Mouse (Mus musculus) thymus, adult 2 months (tissue): ENCODE results near the gene Ap1s1.
A peak's percentile ranks its signal among the peaks of the same experiment; 100 is the strongest.

ENCODE experiments used
- CTCF ChIP-seq: fragments of 200-500 bp; IDR thresholded peaks from 2 replicates; pipeline ENCODE4 v1.5.1; 2012; ENCODE audit warnings: mild to moderate bottlenecking, control low read depth, low read length, moderate library complexity, borderline replicate concordance; ENCODE audit not compliant: control insufficient read depth, poor library complexity, insufficient read depth; ENCODE audit errors: extremely low read depth
- POLR2A ChIP-seq: fragments of 200-500 bp; IDR thresholded peaks from 2 replicates; pipeline ENCODE4 v1.6.1; 2012; ENCODE audit warnings: mild to moderate bottlenecking, low read length, control low read depth, moderate library complexity; ENCODE audit not compliant: control insufficient read depth, poor library complexity, insufficient read depth; ENCODE audit errors: extremely low read depth

GRCm38 (mm10) chr5:136987138-136987933 is 58.6 kb downstream of the Ap1s1 start:
- TF ChIP-seq CTCF = 0 out of 2 replicates have a peak, but pooled peaks have one; percentile 36
- no peak for TF ChIP-seq POLR2A
